Mouse (Mus musculus): Measurements from ENCODE around the gene Tuba8.

Gene Tuba8

GRCm38 (mm10) chr6:121226744-121227143 lies 16.2 kb downstream of the Tuba8 start:
- in situ Hi-C loops (cut with MboI, MseI): loop anchor here (25.0 kb wide), 1 partner anchor 1586 kb away; the partner anchor contains the start of genes Foxj2 and Slc2a3

- in situ Hi-C loops (cut with MboI, MseI): loop anchor here (25.0 kb wide), 1 partner anchor 1584 kb away; the partner anchor contains the start of genes Foxj2 and Slc2a3
Observed at GRCm38 (mm10) chr6:121228421-121228820, 17.9 kb downstream of the Tuba8 start.

DNA sequence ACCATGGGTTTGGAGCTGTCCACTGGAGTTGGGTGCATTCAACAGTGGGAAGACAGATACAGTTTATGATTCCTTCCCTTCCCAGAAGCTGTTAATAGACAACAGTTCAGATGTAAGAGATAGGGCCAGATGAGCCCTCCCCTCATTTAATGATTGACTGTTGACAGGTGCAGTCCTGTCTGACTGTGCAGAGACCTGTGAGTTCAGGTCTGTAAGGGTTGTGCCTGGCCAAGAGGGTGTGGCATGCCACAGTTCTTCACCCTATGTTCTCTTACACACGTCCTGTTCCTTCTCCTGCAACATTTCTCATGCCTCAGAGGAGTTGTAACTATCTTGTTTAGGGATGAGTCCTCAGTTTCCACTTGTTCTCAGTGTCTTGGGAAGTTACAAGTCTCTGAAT lies 22.2 kb downstream of the Tuba8 start:
- in situ Hi-C loops (cut with MboI, MseI): loop anchor here (25.0 kb wide), 1 partner anchor 1580 kb away; the partner anchor contains the start of genes Foxj2 and Slc2a3

DNA sequence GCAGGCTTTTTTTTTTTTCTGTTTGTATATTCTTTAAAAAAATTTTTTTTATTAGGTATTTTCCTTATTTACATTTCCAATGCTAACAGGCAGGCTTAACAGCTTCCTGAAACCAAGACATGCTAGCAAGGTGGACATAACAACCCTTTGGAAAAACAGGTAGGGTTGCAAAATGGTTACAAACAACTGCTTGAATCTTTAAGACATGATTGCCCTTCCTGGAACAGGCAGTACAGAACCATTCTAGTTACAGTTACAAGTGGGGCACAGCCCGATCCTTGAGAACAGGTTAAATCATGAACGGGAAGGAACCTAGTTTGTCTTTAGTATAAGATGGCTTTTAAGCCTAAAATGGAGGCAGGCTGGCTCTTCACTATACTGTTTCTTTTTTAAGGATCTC lies 25.9 kb downstream of the Tuba8 start:
- in situ Hi-C loops (cut with MboI, MseI): loop anchor here (25.0 kb wide), 1 partner anchor 1576 kb away; the partner anchor contains the start of genes Foxj2 and Slc2a3

GRCm38 (mm10) chr6:121238209-121238608 lies 27.7 kb downstream of the Tuba8 start:
- in situ Hi-C loops (cut with MboI, MseI): loop anchor here (25.0 kb wide), 1 partner anchor 1574 kb away; the partner anchor contains the start of genes Foxj2 and Slc2a3

DNA sequence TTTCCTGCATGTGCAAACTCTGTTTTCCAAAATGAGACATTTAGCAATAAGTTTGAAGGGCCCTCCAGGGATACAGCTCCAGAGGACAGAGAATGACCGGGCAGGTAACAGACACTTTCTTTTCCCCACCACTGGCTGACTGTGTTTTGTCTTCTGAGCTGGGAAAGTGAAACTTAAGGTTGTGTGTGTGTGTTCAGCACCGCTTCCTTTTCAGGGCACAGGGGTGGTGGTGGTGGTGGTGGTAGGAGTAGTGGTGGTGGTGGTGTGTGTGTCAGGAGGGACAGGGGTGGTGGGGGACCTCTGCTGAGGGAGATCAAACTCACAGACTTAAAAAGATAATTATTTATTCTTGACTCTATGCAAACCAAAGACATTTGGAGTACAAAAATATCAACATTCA lies 31.3 kb downstream of the Tuba8 start:
- in situ Hi-C loops (cut with MboI, MseI): loop anchor here (5.0 to 25.0 kb wide), 2 partner anchors 49 to 1571 kb away; partner anchors contain the start of genes Foxj2 and Slc2a3

DNA sequence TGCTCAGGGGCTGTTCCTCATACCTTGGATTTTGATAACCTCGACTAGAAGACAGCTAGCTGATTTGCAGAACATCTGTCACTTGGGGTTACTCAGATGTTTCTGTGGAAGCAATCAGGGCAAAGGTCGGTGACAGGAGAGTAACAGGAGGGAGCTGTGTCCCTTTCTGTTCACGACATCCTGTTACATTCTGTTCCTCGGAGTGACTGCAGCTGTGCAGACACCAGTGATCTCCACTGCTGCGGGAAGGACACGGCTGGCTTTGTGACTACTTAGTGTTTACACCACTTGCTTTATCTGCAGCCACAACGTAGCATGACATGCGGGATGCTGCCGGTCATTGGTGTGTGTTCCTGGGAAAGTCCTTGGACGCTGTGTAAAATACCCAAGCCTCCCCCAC lies 32.7 kb downstream of the Tuba8 start:
- in situ Hi-C loops (cut with MboI, MseI): loop anchor here (5.0 to 25.0 kb wide), 2 partner anchors 51 to 1569 kb away; partner anchors contain the start of genes Foxj2 and Slc2a3

DNA sequence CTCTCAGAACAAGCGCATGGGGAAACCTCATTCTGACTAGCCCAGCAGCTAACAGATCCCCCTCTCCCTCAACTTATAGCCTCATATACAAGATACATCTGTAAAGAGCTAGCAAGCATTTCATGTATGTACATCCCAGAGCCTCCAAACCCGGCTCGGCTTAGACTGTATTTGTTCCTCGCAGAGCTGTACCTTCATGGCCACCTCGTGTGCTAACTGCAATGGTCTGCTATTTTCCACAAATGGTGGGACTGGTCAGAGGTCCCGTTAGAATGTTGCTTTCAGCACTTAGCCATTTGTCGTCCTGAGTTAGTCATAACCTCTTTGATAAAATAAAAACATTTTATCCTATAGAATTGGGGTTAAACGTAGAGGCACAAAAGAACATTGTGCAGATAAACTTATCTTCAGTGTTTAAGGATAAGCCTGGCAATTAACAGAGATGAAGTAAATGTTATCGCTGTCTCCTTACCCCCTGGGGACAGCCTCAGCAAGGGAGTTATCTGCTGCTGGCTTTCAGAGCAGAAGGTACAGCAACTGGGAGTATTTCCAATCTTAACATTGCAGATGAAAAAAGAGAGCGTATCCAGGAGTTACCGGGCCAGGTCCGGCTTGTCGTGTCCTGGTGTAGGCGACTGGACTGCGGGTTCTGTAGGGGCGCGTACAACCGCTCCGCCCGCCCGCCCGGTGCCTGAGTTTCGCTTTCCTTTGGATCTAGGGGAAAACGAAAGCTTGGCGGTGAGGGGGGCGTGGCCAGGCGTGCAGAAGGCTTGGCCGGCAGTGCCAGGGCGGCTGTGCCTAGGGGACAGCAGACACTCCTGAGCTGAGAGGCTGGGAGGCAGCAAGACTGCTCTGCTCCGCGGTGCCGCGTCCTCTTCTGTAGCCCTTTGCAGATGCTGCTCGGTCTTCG lies 34.9 kb downstream of the Tuba8 start, which contains the start of gene Usp18:
Gene Usp18, plus strand, starts transcription at position 780 of the 910 bp plus-strand sequence.
- in situ Hi-C loops (cut with MboI, MseI): loop anchor here (25.0 kb wide), 1 partner anchor 1567 kb away; the partner anchor contains the start of genes Foxj2 and Slc2a3

DNA sequence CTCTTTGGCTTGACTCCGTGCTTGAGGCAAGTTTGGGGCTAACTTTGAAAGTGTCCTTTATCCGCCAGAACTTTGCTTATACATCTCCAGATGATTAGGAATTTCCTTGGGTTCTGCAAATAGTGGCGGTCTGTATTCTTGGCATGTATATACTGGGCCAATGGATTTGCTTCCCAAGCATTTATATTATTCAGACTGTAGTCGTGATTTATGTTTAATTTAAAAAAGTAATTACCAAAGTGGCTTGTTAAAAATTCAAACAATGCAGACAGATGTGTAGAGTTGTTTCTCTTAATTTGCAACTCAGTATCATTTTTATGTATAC lies 35.5 kb downstream of the Tuba8 start:
- in situ Hi-C loops (cut with MboI, MseI): loop anchor here (25.0 kb wide), 1 partner anchor 1566 kb away; the partner anchor contains the start of genes Foxj2 and Slc2a3

DNA sequence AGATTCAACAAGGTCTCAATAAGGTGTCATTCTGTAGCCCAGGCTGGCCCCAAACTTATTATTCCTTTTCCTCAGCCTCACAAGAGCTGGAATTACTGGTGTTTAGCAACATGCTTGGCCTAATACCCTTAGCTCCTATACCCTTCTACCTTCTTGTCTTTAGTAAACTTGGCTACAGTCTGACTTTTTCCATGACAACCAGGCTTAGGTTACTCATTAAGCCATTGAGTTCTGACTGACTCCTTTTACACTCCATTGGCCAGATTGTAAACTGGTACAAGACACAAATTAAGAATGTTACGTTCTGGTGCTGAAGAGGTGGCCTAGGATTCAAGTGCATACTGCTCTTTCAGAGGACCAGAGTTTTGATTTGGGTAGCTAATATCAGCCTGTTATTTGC lies 39.9 kb downstream of the Tuba8 start:
- in situ Hi-C loops (cut with MboI, MseI): no loop called here

GRCm38 (mm10) chr6:121251256-121251655 lies 40.8 kb downstream of the Tuba8 start:
- in situ Hi-C loops (cut with MboI, MseI): no loop called here

GRCm38 (mm10) chr6:121260548-121260947 lies 50.1 kb downstream of the Tuba8 start:
- in situ Hi-C loops (cut with MboI, MseI): no loop called here

- in situ Hi-C loops (cut with MboI, MseI): no loop called here
Observed at GRCm38 (mm10) chr6:121261233-121261632, 50.7 kb downstream of the Tuba8 start.

DNA sequence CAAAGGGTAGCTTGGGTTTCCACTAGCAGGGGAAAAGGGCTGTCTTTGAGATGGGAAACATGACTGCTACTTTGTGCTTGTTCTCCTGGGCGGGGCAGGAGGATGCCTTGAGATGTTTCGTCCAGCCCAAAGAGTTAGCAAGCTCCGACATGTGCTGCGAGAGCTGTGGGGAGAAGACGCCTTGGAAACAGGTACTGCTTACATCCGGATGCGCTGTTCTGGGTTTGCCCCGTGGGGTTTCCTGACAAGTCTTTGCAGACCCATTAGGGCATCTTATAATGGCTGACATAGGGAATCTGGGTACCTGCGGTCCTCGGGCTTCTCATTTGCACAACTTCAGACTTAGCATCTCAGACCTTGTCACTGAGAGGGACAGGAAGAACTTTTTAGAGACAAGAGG lies 51.5 kb downstream of the Tuba8 start:
- in situ Hi-C loops (cut with MboI, MseI): no loop called here

DNA sequence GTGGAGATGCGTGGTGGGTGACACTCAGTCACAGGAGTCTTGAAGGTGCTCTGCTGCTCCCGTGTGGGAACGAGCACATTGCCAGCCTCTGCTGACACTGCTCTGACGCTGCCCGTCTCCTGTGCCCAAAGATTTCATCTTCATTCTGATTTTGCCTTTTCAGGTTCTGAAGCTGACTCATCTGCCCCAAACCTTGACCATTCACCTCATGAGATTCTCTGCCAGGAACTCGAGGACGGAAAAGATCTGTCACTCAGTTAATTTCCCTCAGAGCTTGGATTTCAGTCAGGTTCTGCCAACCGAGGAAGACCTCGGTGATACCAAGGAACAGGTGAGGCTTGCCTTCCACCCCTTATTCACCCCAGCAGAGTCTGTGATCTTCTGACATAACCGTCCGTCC lies 52.0 kb downstream of the Tuba8 start:
- in situ Hi-C loops (cut with MboI, MseI): no loop called here

DNA sequence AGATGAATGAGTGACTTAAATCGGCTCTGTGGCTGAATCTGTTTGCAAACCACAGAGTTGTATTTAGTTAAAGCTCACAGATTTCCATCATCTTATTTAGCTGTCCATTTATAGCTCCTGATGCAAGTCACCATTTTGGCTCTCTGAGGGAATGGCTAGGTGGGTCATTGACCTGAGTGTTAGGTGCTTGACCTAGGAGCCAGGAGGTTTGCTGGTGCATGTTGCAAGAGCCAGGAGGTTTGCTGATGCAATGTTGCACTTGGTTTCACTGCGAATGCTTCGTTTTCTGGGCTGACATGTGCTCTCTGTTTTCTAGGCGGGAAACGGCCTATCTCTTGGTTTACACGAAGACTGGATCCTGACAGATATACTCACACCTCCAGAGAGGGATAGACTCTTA lies 59.7 kb downstream of the Tuba8 start:
- in situ Hi-C loops (cut with MboI, MseI): loop anchor here (10.0 kb wide), 1 partner anchor 1035 kb away; the partner anchor contains the start of gene M6pr

GRCm38 (mm10) chr6:121271707-121272074 lies 61.2 kb downstream of the Tuba8 start:
- in situ Hi-C loops (cut with MboI, MseI): loop anchor here (10.0 kb wide), 1 partner anchor 1033 kb away; the partner anchor contains the start of gene M6pr

DNA sequence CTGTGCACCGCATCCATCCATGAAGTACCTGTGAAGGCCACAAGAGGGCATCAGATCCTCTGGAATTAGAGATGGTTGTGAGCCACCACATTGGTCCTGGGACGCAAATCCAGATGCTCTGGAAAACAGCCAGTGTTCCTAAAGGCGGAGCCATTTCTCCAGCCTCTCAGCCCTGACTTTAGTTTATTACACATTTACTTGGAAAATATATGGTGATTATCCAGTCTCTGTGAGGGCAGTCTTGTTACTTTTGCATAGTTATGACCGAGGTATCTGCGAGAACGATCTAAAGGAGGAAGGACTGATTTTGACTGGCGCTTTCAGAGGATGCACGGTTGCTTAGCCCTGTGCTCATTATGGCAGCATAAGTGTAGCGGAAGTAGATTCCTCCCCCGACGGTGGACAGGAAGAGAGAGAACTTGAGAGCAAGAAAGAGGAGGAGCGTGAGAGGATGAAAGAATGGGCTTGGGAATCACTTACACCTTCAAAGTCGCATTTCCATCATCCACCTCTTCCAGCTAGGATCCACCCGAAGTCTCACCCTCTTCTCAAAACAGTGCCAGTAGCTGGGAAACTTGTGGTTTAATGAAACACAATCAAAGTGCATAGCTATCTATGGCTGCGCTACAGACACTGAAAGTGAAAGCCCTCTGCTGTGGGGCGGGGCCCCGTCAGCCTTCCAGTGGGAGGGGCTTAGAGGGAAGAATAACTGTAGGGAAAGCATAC lies 61.7 kb downstream of the Tuba8 start:
- in situ Hi-C loops (cut with MboI, MseI): loop anchor here (10.0 kb wide), 1 partner anchor 1033 kb away; the partner anchor contains the start of gene M6pr

- in situ Hi-C loops (cut with MboI, MseI): loop anchor here (10.0 kb wide), 1 partner anchor 1030 kb away; the partner anchor contains the start of gene M6pr
Observed at GRCm38 (mm10) chr6:121274356-121274755, 63.9 kb downstream of the Tuba8 start.
